Mouse (Mus musculus): ENCODE measurements at regions not wholly inside any gene's neighbourhood (a gene's known extent, or its start where the extent isn't known, plus 50 kb on each side); places are given as distances from the start of the nearest gene placed in this dataset.

- DNase-seq (ENCODE audit: low spot score in 2 of 2) = no peak
These were observed 874.3 kb upstream of the Fam160b2 start for GRCm38 (mm10) chr14:71473907-71474306.

- no peak for DNase-seq (ENCODE audit: low spot score in 2 of 2)
These were observed 832.7 kb upstream of the Fam160b2 start for GRCm38 (mm10) chr14:71432364-71432763.

All from urinary bladder, adult 18-20 months (tissue).